Mouse (Mus musculus) lung, embryonic 14.5 days (tissue): Measurements from ENCODE around the gene Ucp3. TPM values are rescaled to one million over a fixed set of nuclear protein-coding genes. Genes with fewer than 3 reads are reported as not detected.

Experiments
- ATAC-seq: fragments of 200-750 bp; cut with Nextera tagmentation; 2 replicates; pipeline ENCODE4 v1.8.0; 2017; ENCODE audit warnings: mild to moderate bottlenecking, moderate TSS enrichment, moderate library complexity; ENCODE audit not compliant: insufficient read depth
- DNase-seq: peaks from one replicate; pipeline ENCODE4 v3.0.0-alpha.2; 2015
- H3K27ac ChIP-seq: fragments of 300-500 bp; sonication (generic); 2 replicates; pipeline ENCODE4 v1.5.1; 2014; ENCODE audit warnings: low read depth, mild to moderate bottlenecking, moderate library complexity
- H3K27me3 ChIP-seq: fragments of 300-500 bp; sonication (generic); 2 replicates; pipeline ENCODE4 v1.6.1; 2014; ENCODE audit warnings: low read length, control low read depth; ENCODE audit not compliant: insufficient read depth
- H3K36me3 ChIP-seq: fragments of 300-500 bp; sonication (generic); 2 replicates; pipeline ENCODE4 v1.6.1; 2014; ENCODE audit warnings: control low read depth; ENCODE audit not compliant: insufficient read depth
- H3K4me1 ChIP-seq: fragments of 300-500 bp; sonication (generic); 2 replicates; pipeline ENCODE4 v1.6.1; 2014; ENCODE audit warnings: antibody characterized with exemption, control low read depth; ENCODE audit not compliant: insufficient read depth
- H3K4me2 ChIP-seq: fragments of 300-500 bp; sonication (generic); 2 replicates; pipeline ENCODE4 v1.6.1; 2014; ENCODE audit warnings: mild to moderate bottlenecking
- H3K4me3 ChIP-seq: fragments of 300-500 bp; sonication (generic); 2 replicates; pipeline ENCODE4 v1.5.1; 2014; ENCODE audit warnings: low read depth, low read length
- H3K9ac ChIP-seq: fragments of 300-500 bp; sonication (generic); 2 replicates; pipeline ENCODE4 v1.6.1; 2014
- H3K9me3 ChIP-seq: fragments of 300-500 bp; sonication (generic); 2 replicates; pipeline ENCODE4 v1.6.1; 2016; ENCODE audit warnings: low read depth, low read length, control low read depth
- CTCF ChIP-seq: IDR thresholded peaks from 2 replicates; pipeline ENCODE4 v1.5.1; 2016; ENCODE audit warnings: antibody characterized with exemption, low read depth
- WGBS: fragments of 180-500 bp; shearing (Covaris S2); extraction: QIAGEN DNeasy Blood & Tissue Kit; methylation state at CpG from one replicate; pipeline ENCODE4 v1.1.7; 2014; 5-methylcytosine and 5-hydroxymethylcytosine counted together
- polyA plus RNA-seq: library from polyadenylated mRNA; unstranded; fragments of >200 nt; fragmentation: Nextera tagmentation; extraction: Ambion mirVana; gene quantifications from 2 replicates; pipeline ENCODE4 v1.2.1, GENCODE M21; 2014

Gene Ucp3
- polyA plus RNA-seq, 1 experiment from 2014 or later, result not detected

DNA sequence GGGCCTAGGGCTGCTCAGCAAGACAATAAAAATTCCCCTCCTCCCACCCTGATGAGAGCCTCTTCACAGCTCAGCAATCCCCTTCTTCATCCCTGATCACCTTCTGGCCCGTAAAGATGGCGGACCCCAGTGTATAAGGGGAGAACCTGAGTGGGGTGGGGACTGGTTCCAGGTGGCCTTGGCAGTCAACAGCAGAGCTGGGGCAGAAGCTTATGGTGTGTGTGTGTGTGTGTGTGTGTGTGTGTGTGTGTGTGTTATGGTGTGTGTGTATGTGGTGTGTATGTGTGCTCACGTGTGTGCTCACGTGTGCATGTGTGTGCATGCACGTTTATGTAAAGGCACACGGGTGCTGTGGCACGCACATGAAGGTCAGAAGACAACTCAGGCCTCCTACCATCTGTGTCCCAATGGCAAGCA lies 21.6 kb downstream of the Ucp3 start:
- ATAC-seq, result no peak
- peak overlapping the region; percentile 93 for H3K4me2 ChIP-seq
- no peak for TF ChIP-seq CTCF
- H3K9ac ChIP-seq, result peak overlapping the region; percentile 57
- no peaks in the 10 kb centered on the region for H3K27me3 ChIP-seq
- peak overlapping the region; percentile 52 for H3K4me3 ChIP-seq
- peak overlapping the region; percentile 73; the same call in 1 of the 2 replicates for H3K27ac ChIP-seq
- WGBS, result 81% methylated on average over 7 of the region's 7 CpGs
- peaks cover 33% of the 10 kb centered on the region for H3K36me3 ChIP-seq
- H3K9me3 ChIP-seq, result no peaks in the 10 kb centered on the region
- peaks cover 17% of the 10 kb centered on the region for H3K4me1 ChIP-seq
- no peak for DNase-seq

DNA sequence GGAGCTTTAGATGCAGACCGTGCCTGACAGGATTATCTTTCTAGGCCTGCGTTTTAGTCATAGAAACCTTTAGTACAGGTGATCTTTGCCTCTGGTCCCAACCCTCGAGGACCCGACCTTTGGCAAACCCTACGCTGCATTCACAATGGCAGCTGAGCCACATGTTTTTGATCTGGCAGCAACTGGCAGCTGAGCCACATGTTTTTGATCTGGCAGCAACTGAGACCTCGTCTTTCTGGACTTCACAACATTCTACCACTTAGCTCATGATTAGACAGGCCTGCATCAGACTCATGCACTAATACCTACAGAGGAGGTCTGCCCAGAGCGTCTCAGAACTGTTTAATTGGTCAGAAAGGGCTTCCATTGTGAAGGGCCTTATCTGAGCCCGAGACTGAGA lies 22.3 kb downstream of the Ucp3 start:
- H3K9ac ChIP-seq, result peak overlapping the region; percentile 18; the same call in 1 of the 2 replicates
- peaks cover 17% of the 10 kb centered on the region for H3K4me1 ChIP-seq
- ATAC-seq (no peak), DNase-seq (no peak)
- peak overlapping the region; percentile 93 for H3K4me2 ChIP-seq
- no peaks in the 10 kb centered on the region for H3K27me3 ChIP-seq
- WGBS, result 44% methylated on average over 8 of the region's 8 CpGs
- TF ChIP-seq CTCF, result no peak
- H3K4me3 ChIP-seq, result peak overlapping the region; percentile 52
- H3K27ac ChIP-seq, result peak overlapping the region; percentile 60
- H3K9me3 ChIP-seq, result no peaks in the 10 kb centered on the region
- H3K36me3 ChIP-seq, result peaks cover 40% of the 10 kb centered on the region

DNA sequence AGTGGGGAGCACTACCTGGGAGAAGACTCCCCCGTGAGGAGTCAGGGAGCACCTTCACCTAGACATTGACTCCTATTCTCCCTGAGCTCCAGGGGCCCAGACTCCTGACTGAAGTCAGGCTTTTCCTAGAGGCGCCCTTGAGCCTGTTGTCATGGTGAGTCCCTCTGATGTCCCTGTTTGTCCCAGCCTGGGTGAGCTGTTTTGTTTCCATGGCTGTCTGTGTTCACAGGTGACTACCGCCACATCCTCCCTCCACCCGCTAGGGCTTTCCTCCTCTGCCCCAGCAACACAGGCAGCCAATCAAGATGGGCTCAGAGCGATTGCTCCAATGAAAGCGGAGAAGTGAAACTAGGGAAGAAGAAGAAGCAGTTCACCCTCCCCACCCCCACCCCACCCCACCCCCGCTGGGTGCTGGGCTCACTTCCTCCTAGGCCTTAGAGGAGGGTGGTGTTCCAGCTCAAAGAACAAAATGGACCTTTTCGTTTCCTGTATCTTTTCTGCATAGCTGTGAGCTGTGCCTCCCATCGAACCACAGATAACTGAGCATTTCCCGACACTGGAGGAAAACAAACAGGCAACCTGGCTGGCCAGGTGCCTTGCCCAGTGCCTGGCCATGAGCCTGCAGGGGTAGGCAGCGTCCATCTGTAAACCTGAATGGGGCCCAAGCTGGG lies 22.9 kb downstream of the Ucp3 start:
- whole genome bisulfite sequencing, result 31% methylated on average over 11 of the region's 11 CpGs
- Histone ChIP-seq H3K4me2 (peak overlapping the region; percentile 93), H3K4me1 (peaks cover 17% of the 10 kb centered on the region), H3K27me3 (no peaks in the 10 kb centered on the region), H3K9me3 (no peaks in the 10 kb centered on the region), H3K4me3 (peak overlapping the region; percentile 52), H3K36me3 (peaks cover 40% of the 10 kb centered on the region), H3K9ac (no peak overlapping the region), H3K27ac (peak overlapping the region; percentile 60)
- peak; percentile 68 for DNase-seq
- peak; percentile 45 for ATAC-seq
- no peak for TF ChIP-seq CTCF

DNA sequence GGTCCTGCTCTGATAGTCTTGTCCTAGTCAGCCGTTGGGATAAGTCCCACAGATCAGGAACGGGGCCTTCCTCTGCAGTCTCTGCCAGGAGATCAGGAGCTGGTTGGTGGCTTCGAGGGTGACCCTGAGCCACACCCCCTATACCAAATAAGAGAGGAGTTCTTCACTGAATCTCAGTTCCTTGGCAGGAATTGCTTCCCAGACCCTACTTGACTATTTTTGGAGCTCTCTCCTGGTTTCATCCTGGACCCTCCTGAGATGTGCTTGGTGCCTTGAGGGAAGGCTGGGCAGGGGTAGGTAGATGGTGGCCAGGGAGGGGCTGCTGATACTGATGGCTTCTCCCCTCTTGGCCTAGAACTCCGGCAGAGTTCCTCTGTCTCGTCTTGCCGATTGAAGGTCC lies 23.6 kb downstream of the Ucp3 start:
- Histone ChIP-seq H3K9me3 (no peaks in the 10 kb centered on the region), H3K4me1 (peaks cover 17% of the 10 kb centered on the region), H3K36me3 (peaks cover 40% of the 10 kb centered on the region), H3K27me3 (no peaks in the 10 kb centered on the region), H3K4me3 (0 out of 2 replicates have a peak overlapping the region, but pooled peaks have one; percentile 52), H3K9ac (no peak overlapping the region), H3K4me2 (peak overlapping the region; percentile 93), H3K27ac (peak overlapping the region; percentile 60; the same call in 1 of the 2 replicates)
- ATAC-seq (no peak), DNase-seq (no peak)
- 66% methylated on average over 6 of the region's 6 CpGs for WGBS
- TF ChIP-seq CTCF, result no peak

DNA sequence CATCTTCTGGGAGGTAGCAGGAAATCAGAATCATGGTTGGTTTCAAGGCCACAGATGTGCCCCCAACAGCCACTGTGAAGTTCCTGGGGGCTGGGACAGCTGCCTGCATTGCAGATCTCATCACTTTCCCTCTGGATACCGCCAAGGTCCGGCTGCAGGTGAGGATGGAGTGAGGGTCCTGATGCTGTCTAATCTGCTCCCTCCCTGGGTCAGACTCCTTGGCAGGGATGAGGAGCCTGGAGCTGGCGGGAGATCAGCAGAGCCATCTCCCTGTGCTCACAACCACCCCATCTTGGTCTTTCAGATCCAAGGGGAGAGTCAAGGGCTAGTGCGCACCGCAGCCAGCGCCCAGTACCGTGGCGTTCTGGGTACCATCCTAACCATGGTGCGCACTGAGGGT lies 24.0 kb downstream of the Ucp3 start:
- H3K9me3 ChIP-seq, result no peaks in the 10 kb centered on the region
- H3K27ac ChIP-seq, result no peak overlapping the region
- 98% methylated on average over 9 of the region's 9 CpGs for WGBS
- DNase-seq, result no peak
- H3K4me1 ChIP-seq, result peaks cover 17% of the 10 kb centered on the region
- no peak overlapping the region for H3K4me3 ChIP-seq
- H3K36me3 ChIP-seq, result peaks cover 40% of the 10 kb centered on the region
- TF ChIP-seq CTCF, result no peak
- H3K27me3 ChIP-seq, result no peaks in the 10 kb centered on the region
- H3K9ac ChIP-seq, result no peak overlapping the region
- no peak overlapping the region for H3K4me2 ChIP-seq
- ATAC-seq, result no peak

DNA sequence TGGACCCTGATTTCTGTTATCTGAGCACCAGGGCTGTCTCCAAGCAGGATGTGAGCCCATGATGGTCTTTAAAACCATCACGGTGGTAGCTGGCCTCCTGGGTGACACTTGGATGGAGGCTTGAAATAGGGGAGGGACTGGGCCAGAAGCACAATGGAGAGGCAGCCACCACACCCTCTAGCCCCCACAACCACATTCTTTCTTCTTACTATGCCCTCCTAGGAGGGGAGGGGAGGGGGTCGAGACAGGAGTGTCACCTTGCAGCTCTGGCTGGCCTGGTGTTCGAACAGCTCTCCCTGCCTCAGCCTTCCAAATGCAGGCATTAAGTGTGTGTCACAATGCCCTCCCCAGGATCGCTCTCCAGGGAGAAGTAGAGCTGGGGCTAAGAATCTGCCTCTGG lies 24.6 kb downstream of the Ucp3 start:
- H3K36me3 ChIP-seq, result peaks cover 40% of the 10 kb centered on the region
- peaks cover 17% of the 10 kb centered on the region for H3K4me1 ChIP-seq
- 82% methylated on average over 4 of the region's 4 CpGs for WGBS
- H3K27me3 ChIP-seq, result no peaks in the 10 kb centered on the region
- no peak overlapping the region for H3K9ac ChIP-seq
- no peak overlapping the region for H3K4me3 ChIP-seq
- TF ChIP-seq CTCF, result no peak
- no peaks in the 10 kb centered on the region for H3K9me3 ChIP-seq
- DNase-seq (no peak), ATAC-seq (no peak)
- H3K4me2 ChIP-seq, result no peak overlapping the region
- H3K27ac ChIP-seq, result no peak overlapping the region

DNA sequence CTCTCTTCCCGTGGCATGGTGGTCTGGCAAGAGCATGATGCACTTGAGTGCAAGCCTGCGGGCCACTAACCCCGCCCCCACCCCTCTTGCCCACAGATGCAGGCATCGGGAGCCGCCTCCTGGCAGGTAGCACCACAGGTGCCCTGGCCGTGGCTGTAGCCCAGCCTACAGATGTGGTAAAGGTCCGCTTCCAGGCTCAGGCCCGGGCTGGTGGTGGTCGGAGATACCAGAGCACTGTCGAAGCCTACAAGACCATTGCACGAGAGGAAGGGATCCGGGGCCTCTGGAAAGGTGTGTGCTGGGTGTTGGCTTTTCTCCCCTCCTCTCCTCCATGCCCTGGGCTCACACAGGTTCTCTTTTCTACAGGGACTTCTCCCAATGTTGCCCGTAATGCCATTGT lies 25.2 kb downstream of the Ucp3 start:
- Histone ChIP-seq H3K36me3 (peaks cover 40% of the 10 kb centered on the region), H3K4me1 (peaks cover 17% of the 10 kb centered on the region; the same call in 1 of the 2 replicates), H3K4me2 (no peak overlapping the region), H3K27ac (no peak overlapping the region), H3K9ac (no peak overlapping the region), H3K27me3 (no peaks in the 10 kb centered on the region), H3K9me3 (no peaks in the 10 kb centered on the region), H3K4me3 (no peak overlapping the region)
- no peak for TF ChIP-seq CTCF
- DNase-seq, result no peak
- 91% methylated on average over 13 of the region's 13 CpGs for WGBS
- ATAC-seq, result no peak
